Comparison of ENCODE assay signal across 24 mouse cellular contexts in genomic region chr9:65479158-65479557, GRCm38 (mm10). TPM values are rescaled to one million over a fixed set of nuclear protein-coding genes. Genes with fewer than 3 reads are reported as not detected.
"Had no signal": no experiment of that assay in that cellular context is flagged by ENCODE, and none has a peak within 500 bp of the region (broad histone marks: within the 10 kb centered on the region; RNA-seq: fewer than 3 reads in every experiment).

No protein-coding gene starts in this region.

- H3K9me3 ChIP-seq: neural tube, embryonic 12.5 days; neural tube, embryonic 13.5 days; neural tube, embryonic 15.5 days; stomach, embryonic 15.5 days had no signal

- H3K4me2 ChIP-seq: neural tube, embryonic 12.5 days; neural tube, embryonic 13.5 days; neural tube, embryonic 15.5 days; stomach, embryonic 15.5 days had no signal

- H3K9ac ChIP-seq: neural tube, embryonic 12.5 days; neural tube, embryonic 13.5 days; neural tube, embryonic 15.5 days; stomach, embryonic 15.5 days had no signal

- H3K4me1 ChIP-seq: neural tube, embryonic 12.5 days; neural tube, embryonic 13.5 days; neural tube, embryonic 15.5 days; stomach, embryonic 15.5 days had no signal

- H3K27me3 ChIP-seq: neural tube, embryonic 12.5 days; neural tube, embryonic 13.5 days; neural tube, embryonic 15.5 days; stomach, embryonic 15.5 days had no signal

- DNase-seq: retina, postnatal 1 day; right cerebral cortex, adult 18-20 months; right cerebral cortex, postnatal 14 days; right cerebral cortex, postnatal 25 days; right cerebral cortex, postnatal 4 days; spleen, adult 18-20 months; thymus, adult 18-20 months; thymus, adult 2 months; thymus, postnatal 14 days; thymus, postnatal 25 days; thymus, postnatal 36 days; thymus, postnatal 4 days had no signal

- H3K27ac ChIP-seq: neural tube, embryonic 12.5 days; neural tube, embryonic 13.5 days; neural tube, embryonic 15.5 days; stomach, embryonic 15.5 days; stomach, postnatal 0 days had no signal

- H3K4me3 ChIP-seq: neural tube, embryonic 12.5 days; neural tube, embryonic 13.5 days; neural tube, embryonic 15.5 days; stomach, embryonic 15.5 days had no signal

RNA-seq across cellular contexts. Expression of gene Ankdd1a, which starts 40.8 kb away (rescaled TPM):
- polyA plus RNA-seq: small intestine, adult 2 months; stomach, embryonic 14.5 days; testis, adult 2 months had no signal

RNA-seq across cellular contexts. Expression of gene Slc51b, which starts 56.4 kb away (rescaled TPM):
- total RNA-seq: neutrophil, adult 5-6 weeks had no signal
- polyA plus RNA-seq: neural tube, embryonic 12.5 days; neural tube, embryonic 13.5 days; neural tube, embryonic 14.5 days; neural tube, embryonic 15.5 days; spleen, adult 2 months; stomach, embryonic 14.5 days; stomach, postnatal 0 days; testis, adult 2 months; urinary bladder, adult 2 months had no signal
